Mouse (Mus musculus): ENCODE measurements around the gene Rgs3. TPM values are rescaled to one million over a fixed set of nuclear protein-coding genes. Genes with fewer than 3 reads are reported as not detected.
A peak's percentile ranks its signal among the peaks of the same experiment; 100 is the strongest.

Gene Rgs3
- total RNA-seq, 2 experiments from 2014 or later, result 24.4 to 26.5 TPM

DNA sequence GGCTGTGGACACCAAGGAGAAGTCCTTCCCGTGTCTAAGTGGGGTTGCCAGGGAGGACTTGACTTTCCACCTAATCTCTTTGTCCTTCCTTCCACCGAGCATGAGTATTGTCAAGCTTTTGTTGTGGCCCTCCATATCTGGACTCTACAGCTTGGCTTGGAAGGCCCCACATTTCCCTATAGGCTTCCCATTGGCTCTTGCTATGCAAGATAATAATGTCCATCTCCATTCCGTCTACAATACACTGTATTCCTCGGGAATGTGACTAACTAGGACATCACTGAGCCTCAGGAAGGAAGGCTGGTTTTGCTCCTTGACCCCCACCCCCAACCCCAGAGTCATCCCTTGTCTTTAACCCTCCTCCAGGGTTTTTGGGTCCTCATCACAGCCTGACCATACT is 44.0 kb downstream of the Rgs3 start:
- DNase-seq (ENCODE audit: low spot score in 2 of 2), result no peak

DNA sequence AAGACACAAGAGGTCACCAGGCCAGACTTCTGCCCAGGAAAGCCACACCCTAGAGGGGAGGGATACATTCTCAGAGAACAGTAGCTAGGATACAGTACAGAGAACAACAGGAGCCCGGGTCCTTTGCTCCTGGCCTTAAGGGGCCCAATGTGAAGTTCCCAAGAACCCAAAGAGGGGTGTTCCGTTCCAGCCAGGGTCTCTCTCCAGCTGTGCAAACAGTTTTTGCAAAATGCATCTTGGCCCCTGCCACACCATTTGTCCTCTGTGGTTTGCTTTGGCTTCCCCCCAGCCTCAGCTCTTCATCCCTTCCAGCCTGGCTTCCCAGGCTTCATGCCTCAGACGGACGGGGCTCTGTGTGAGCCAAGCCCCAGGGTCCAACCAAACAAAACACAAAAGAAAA is 44.4 kb downstream of the Rgs3 start:
- no peak for DNase-seq (ENCODE audit: low spot score in 2 of 2)

DNA sequence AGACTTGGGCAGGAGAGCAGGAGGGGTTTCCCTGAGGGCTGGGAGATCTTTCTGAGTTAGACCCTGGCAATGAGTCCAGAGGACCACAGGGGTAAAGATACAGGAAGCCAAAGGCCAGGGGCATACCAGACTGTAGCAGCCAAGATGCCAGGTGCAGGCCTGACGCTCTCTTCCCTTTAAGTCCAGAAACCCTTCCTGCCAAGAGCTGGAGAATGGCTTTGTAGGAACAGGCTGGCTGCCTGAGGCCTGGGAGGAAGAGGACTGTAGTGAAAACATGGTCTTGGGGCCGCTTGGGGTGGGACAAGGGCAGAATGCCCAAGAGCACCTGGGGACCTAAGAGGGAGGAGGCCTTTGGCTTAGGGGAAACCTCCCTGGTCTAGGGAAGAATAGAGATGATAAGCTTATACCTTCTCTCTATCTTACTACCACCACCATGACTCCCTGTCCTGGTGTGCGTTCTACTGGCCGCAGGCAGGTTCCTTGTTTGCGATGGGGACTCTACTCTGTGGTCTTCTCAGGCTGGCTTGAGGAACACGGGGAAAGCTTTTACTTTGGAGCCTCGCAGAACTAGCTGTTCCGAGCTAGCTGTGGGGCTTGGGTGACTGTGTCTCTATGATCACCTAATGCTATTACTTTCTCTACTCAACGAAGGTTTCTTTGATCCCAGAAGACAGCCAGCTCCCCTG is 46.4 kb downstream of the Rgs3 start:
- no peak for DNase-seq (ENCODE audit: low spot score in 2 of 2)

DNA sequence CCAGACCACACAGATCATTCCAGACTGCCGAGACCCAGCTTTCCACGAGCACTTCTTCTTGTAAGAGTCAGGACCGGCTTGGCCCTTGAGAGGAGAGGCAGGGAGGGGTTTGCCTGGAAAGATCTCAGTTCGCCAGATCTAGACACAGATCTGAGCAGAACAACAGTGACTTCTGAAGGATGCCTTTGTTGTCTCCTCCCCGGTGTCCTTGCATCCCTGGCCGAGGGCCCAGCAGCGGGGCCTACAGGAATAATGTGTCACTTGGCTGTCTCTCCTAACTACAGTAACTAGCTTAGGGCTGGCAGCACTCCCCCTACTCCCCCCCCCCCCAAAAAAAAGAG is 46.9 kb downstream of the Rgs3 start:
- no peak for DNase-seq (ENCODE audit: low spot score in 2 of 2)

DNA sequence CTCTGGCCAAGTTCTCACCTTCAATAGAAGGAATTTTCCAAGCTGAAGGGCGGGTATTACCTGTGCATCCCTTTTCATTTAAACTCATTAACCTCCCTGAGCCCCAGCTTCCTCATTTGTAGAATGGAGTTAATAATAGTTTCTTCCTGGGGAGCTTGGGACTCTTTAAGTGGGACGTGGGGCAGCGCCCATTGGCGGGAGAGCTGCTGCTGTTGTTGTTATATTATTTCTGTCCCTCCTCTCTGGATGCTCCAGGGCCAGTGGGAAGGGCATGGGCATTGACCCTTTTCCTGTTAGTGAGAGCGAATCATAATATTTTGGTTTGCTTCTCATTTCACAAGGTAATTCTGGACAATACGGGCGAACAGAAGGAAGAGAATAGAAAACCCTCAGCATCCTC is 47.3 kb downstream of the Rgs3 start:
- DNase-seq (ENCODE audit: low spot score in 2 of 2), result no peak

DNA sequence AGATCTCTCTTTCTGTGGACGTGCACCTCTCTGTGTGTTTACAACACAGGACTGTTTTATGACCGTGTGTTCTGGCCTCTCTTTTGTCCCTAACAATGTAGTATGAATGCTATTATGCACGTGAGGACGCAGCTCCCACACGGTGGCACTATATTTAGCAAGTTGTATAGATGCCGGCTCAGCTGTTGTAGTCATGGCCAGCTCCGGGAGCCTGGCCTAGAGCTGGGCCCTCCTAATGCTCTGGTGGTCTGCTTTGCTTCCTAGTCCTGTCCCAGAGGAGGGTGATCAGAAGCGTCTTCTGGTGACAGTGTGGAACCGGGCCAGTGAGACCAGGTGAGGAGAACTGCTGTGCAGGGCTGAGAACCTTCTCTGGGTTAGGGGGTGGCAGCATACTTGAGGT is 47.7 kb downstream of the Rgs3 start:
- DNase-seq (ENCODE audit: low spot score in 2 of 2), result no peak

DNA sequence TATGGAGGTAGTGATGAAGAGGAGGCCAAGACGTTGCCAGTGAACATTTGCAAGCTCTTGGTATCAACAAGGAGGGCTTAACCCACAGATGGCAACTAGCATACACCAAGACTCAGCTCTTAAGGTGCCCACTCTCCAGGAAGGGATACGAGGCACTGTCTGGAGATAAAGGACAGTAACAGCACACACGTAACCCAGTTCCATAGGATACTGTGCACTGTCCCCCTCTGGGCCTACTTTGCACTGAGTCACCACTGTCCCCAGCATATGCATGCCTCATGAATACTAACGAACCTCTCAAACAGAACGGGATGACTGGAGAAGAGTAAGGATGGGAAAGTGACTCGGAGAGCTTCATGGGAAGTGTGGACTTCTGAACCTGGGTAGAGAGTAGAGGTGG is 48.2 kb downstream of the Rgs3 start:
- DNase-seq (ENCODE audit: low spot score in 2 of 2), result no peak

DNA sequence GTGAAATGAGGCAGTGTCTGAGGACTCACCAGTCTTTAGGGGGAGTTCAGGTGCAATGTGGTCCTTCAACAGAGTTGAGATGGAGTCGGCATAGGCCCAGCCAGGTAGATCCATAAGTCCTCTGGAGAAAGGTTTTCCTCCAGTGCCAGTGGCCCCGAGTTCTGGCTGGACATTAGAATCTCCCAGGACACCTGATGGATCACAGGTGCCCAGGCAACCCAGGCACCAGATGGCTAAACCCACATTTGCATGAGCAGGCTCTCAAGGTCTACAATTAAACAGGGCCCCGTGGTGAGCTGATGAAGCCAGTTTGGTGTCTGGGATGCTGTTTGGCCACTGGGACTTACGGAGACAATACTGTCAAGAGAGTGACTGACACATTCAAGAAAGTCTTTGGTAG is 49.7 kb downstream of the Rgs3 start:
- DNase-seq (ENCODE audit: low spot score in 2 of 2), result no peak

DNA sequence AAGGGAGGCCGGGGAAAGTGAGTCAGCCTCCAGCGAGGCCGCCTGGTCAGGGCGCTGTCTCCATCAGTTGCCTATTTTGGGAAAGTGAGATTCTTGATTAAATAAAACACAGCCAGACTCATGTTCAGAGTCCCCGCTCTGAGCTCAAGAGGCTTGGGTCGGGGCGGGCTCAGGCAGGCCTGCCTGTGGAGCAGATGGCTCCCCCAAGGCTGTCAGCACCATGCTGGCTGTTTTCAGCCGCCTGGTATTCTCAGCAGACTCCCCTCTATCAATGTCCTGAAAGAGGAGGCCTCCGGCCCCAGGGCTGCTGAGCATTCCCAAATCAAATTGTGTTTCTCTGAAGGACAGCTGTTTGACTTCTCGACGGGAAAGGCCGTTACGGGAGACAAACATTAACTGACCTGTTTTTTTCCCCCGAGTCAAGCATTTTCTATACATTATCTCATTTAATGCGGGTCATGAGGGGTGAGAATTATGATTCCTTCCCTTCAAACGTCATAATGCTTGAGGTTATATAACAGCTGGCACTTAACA is 50.6 kb downstream of the Rgs3 start:
- no peak for DNase-seq (ENCODE audit: low spot score in 2 of 2)

DNA sequence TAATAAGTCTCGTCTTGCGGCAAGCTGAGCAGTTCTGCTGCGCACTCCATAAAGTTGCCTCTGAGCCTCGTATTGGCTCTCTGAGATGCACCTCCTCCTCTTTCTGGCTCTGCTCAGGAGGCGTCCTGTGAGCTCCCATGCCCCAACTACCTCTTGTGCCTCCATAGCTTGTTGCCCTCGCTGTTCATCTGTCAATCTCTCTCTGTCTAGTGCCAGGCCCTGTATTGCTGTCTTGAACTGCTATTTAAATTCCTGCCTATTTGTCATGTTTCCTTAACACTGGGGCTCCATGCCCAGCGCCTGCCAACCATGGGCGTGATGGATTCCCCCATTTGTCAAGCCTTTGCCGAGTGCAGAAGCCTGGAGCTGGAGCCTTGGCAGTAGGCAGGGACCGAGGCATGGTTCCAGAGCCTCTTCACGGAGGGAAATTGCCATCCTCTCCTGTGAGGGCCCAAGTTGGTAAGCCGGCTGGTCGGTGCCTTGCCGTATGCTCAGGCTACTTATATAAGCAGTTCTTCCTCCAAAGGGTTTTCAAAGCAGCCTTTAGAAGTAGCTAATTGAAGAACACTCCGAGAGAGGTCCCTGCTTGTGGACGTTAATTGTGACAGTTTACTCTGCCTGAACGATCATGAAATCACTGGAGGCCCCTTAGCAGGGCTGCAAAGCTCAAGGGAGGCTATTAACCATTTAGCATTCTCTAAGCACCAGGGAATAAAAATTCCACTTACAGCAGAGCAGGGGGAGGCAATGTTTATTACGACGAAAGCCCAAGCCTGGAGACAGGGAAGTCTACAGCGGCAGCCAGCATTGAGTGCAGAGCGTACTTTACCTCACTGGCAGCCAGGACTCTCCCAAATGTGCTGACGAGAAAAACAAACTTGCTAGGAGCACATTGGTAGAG is 53.2 kb downstream of the Rgs3 start:
- peak; percentile 78 to 89 for DNase-seq (ENCODE audit: low spot score in 2 of 2)

DNA sequence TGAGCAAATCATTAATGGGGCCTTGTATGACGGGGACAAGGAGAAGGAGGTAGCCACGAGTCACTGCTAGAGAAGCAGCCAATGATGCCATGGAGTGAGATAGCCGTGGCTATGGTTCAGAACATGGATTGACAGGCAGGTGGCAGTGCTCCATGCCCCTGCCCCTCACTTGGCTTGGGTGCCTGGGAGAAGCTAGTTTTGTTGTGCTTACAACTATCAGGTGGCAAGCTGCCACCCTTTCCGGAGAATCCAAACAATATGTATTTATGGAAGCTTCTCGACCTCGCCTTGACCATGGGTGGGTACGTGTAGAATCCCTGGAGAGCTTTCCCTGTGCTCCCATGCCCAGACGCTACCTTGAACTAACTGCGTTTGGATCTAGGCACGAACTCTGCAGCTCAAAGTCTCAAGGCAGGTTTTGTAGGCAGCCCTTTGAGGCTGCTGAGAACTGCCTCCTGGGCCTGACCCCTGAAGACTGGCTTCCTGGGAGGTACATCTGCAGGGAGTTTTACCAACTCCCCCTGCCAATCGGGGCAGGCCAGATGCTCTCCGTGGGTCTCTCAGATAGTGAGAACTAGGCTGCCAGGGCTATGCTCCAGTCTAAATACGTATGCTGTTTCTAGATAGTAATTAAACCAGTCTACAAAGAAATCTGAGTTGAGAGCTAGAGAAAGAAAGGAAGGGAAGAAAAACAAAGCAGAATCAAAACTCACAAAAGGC is 54.2 kb downstream of the Rgs3 start:
- no peak for DNase-seq (ENCODE audit: low spot score in 2 of 2)

DNA sequence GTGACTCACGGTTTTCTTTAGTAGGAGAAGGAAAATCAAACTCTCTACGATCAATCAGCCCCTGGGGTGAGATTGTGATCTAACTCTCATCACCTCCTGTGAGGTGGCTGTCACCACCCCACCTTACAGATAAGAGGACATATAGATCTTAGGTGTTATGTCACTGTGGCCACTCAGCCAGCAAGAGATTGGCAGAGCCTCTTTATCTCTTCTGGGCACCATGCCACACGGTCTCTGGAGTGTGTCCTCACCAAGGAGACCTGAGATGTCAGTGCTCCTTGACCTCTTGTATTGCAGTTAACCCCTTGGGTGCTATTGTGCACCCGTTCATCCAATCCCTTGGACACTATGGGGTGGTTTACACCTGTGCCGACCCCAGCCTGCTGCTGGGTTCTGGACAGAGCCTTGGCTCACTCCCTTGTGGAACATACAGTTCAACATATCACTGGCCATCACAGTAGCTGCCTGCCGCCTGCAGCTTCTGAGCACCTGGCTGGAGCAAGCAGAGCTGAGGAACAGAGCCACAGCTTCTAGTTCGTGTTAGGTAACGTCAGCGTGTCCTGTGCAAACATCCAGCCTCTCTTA is 58.3 kb downstream of the Rgs3 start:
- no peak for DNase-seq (ENCODE audit: low spot score in 2 of 2)

DNA sequence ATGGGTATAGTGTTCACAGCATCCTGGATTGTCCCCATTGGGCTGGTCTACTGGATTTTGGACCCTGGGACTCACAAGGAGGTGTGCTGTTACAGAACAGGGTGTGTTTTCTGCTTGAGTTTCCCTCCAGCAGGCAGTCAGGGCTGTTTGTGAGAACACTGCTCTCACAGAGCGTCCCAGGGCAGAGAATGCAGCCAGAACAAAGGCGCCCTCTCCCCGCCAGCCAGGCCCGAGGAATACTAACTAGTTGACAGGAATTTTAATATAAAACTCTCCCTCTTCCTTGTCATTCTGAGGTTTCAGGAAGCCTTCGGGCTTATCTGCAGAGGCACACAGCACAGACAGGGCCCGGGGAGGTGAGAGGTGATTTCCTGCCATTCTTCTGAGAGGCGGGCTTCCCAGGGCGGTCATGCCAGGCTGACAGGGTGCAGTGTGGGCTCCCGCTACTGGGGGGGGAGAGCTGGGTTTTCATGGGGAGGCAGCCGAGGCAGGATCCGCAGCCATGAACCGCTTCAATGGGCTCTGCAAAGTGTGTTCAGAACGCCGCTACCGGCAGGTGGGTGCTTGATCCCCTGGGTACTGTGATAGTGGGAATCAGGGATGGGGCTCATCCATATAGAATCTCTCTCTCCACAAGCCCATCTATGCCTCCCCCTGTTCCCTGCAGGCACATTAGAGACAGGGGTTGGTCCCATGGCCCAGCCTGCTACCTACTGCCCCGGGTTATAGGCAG is 59.8 kb downstream of the Rgs3 start:
- peak in 1 of 2 experiments; percentile 61 for DNase-seq (ENCODE audit: low spot score in 2 of 2)

DNA sequence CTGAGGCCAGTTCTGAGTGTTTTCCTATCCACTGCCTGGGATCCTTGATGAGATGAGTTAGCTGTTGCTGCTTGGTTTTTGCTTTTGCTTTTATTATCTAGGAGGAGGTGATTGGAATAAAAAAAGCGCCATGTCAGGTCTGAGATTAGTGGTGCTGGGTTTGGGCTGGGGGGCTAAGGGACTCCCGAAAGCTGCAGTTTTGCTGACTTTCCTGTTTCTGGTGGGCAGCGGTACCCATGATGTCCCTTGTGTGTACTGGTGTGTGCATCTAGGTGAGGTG is 60.3 kb downstream of the Rgs3 start:
- DNase-seq (ENCODE audit: low spot score in 2 of 2), result no peak

DNA sequence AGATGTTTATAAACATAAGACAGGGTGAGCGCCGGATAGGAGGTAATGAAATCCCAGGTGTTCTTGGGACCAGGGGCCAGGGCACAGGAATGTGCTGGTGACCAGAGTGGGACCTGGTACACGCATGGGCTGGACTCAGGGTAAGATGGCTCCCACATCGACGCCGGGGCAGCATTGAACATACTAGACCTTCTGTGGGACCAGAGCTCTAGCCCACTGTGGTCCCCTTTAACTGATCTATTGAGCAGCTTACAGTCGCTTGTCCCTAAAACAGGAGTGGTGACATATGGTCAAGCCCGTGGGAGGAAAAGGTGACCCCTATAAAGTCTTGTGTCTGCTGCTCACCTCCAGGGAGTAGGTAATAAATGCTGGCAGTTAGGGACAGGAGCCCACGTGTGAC is 61.5 kb downstream of the Rgs3 start:
- no peak for DNase-seq (ENCODE audit: low spot score in 2 of 2)

DNA sequence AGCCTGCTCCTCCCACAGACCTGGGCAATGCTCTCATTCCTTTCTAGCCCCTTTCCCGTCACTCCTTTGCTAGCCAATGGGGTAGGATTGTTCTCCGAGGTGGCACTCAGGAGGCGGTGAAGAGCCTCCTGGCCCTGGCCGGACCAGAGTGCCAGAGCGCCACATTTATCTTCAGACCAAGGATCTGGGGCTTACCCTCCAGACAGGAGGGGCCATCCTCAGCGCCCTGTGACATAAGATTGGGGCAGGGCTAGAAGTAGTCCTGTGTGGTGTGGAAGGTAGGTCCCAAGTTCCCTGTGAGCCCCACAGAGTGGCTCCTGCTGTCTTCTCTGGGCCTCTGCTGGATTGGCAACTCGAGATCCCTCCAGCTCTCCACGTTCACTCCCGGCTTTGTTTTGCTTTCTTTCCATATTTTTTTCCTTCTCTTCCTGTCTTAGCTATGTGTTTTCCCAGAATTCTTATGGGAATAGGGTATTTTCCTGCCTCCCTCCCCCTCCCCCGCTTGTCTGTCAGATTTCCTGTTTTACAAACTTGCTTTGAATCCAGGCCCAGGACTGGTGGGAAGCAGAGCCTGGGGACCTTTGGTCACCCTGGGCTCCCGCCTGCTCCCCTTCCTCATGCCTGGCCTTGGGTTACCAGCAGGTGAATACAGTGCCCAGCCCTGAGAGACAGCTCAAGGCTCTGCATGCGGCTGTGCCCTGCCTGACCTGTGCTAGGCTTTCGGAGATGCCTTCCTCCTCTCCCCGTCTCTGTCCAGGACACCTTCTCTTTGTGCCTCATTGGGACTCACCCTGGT is 62.4 kb downstream of the Rgs3 start:
- DNase-seq (ENCODE audit: low spot score in 2 of 2), result no peak

DNA sequence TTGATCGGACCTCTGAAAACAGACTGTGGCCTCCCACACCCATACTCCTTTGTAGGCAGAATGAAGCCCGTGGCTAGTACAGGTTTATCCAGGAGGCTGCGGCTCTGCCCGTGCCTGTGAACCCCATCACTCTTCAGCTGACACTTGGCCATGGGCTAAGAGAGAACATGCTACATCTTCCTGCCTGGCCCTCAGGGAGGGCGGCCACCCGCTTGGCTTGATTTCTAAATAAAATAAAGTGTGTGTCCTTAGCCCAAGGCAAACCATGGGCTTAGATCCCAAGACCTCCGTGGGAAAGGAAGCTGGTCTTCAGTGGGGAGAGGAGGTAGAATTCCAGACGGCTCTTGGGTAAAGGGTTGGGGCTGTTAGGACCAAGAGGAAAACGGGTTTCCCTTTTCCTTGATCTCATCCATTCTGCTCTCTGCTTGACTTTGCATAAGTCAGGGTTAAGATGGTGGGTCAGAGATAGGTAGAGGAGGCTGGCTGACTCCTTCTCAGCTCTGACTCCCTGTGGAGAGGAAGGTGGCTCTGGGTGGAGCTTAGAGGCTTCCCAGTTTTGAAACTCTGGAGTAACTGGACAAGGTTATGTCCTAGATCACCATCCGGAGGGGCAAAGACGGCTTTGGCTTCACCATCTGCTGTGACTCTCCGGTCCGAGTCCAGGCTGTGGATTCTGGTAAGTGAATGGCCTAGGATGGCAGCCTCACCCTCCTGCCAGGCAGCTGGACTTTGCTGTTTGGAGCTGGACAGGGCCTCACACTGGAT is 63.8 kb downstream of the Rgs3 start:
- DNase-seq (ENCODE audit: low spot score in 2 of 2), result no peak

DNA sequence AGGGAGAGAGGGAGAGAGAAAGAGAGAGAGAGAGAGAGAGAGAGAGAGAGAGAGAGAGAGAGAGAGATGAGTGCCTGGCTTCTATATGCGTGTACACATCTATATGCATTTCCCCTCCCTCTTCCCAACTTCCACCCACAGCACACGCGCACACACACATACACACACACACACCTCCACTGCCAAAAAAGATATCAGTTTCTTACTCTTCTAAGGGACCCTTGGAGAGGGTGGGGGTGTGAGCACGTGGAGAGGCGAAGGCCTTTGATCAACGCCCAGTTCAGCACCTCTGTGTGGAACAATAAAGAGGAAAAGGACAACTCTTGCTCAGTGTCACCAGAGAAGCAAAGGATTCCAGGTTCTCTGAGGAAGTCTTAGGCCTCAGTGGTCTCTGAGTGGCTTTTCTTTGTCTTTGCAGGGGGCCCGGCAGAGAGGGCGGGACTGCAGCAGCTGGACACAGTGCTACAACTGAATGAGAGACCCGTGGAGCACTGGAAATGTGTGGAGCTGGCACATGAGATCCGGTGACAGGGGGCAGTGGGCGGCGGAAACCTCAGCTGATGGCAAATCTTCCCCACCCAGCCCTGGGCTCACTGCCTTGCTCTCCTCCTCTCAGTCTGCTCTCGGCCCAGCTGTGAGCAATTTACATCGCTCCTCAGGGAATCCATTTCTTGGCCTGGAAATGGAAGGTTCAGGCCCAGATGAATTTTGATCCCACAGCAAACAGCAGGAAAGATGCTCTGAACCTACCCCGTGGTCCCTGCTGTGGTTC is 65.2 kb downstream of the Rgs3 start:
- DNase-seq (ENCODE audit: low spot score in 2 of 2), result no peak
